Mouse (Mus musculus): ENCODE data around the gene S100a14.

DNA sequence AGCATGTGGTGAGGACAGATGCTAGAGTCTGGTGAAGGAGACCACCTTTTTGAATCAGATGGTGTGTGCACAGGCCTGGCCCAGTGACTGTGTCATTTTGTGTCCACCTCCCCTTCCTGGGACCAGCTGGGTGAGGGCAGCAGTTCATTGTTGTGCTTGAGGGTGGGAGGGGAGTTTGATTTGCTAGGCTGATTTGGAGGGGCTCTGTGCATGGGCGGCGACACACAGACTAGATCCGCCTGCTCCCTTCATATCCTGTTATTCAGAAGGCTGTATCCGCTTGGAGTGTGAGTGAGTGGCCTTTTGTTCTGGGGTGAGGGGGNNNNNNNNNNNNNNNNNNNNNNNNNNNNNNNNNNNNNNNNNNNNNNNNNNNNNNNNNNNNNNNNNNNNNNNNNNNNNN is 14.2 kb downstream of the S100a14 start:
- TF ChIP-seq CTCF (IDR thresholded peaks at IDR 0.05; ENCODE audit: borderline replicate concordance, extremely low read depth, insufficient read depth, insufficient read length) (no peak), POLR2A (IDR thresholded peaks at IDR 0.05; ENCODE audit: borderline replicate concordance, extremely low read depth, insufficient read depth, insufficient read length, poor library complexity, severe bottlenecking) (no peak)

Measured in brain, embryonic 14.5 days (tissue).